Comparison of ENCODE assay signal across 8 mouse cellular contexts in the genomic region with DNA sequence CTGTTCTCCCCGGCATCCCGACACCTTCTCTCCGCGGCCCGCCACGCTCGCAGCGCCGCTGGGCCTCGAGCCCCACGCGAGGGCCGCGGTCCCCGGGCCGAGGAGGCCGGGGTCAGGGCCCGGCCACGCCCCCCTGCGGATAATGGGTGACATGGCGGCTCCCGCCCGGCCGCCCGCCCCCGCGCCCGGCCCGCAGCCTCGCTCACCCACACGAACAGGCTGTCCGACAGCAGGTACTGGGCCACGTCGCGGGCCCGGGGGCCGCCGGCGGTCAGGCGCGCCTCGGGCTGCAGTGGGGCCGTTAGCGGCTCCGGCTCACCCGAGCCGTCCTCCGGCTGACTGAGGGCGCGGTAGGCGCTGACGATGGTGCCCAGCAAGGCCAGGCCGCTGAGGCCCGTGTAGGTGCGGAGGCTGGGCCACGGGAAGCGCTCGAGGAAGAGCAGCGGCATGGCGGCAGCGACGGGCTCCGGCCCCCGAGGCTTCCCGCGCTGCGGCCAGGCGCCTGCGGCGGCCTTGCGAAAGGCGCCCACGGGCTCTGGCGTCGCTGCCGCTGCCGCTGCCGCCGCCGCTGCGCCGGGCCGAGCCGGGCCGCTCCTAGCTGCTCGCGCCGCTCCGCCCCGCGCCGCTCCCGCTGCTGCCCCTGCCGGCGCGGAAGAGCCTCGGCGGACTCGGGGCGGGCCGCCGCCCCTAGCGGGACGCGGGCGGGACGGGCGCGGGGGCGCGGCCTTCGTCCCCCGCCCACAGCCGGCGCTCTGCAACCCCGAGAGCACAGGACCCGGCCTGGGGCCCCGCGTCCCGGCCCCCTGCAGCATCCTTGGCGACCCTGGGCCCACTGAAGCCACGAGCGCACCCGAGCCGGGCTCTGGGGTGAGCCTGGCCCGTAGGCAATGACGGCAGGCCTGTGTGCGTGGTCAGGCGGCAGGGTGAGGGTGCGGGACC. TPM values are rescaled to one million over a fixed set of nuclear protein-coding genes. Genes with fewer than 3 reads are reported as not detected.
A peak's percentile ranks its signal among the peaks of the same experiment; 100 is the strongest.
DNase-seq lines count a peak whose midpoint lies in the region; ATAC-seq and TF ChIP-seq lines count a peak whose summit lies in the region.

A gene (minus strand): TSS at position 830 of the 939 bp plus-strand sequence.

- TF ChIP-seq POLR2A in lung, adult 2 months (IDR thresholded peaks at IDR 0.05; ENCODE audit: borderline replicate concordance, extremely low read depth, low read depth, low read length), result no peak

- H3K4me2 ChIP-seq in forebrain, embryonic 12.5 days, result peak within 1 kb of the TSS; percentile 91
- peak within 1 kb of the TSS; percentile 93 for H3K4me2 ChIP-seq in heart, embryonic 16.5 days (ENCODE audit: low read depth, low read length)
- peak within 1 kb of the TSS; percentile 90 for H3K4me2 ChIP-seq in neural tube, embryonic 15.5 days

- WGBS in forebrain, embryonic 12.5 days, result under 1% methylated on average over 107 of the region's 130 CpGs
- WGBS in heart, embryonic 16.5 days, result under 1% methylated on average over 108 of the region's 130 CpGs
- under 1% methylated on average over 126 of the region's 130 CpGs for WGBS in lung, adult 2 months
- under 1% methylated on average over 99 of the region's 130 CpGs for WGBS in neural tube, embryonic 15.5 days

- H3K9me3 ChIP-seq in forebrain, embryonic 12.5 days, result no peaks in the 10 kb centered on the region
- no peaks in the 10 kb centered on the region for H3K9me3 ChIP-seq in heart, embryonic 16.5 days (replicated peaks; ENCODE audit: control insufficient read depth, low read length)
- no peaks in the 10 kb centered on the region for H3K9me3 ChIP-seq in neural tube, embryonic 15.5 days (replicated peaks)

- peaks cover 5% of the 10 kb centered on the region; the same call in 1 of the 2 replicates for H3K36me3 ChIP-seq in forebrain, embryonic 12.5 days (replicated peaks)
- H3K36me3 ChIP-seq in heart, embryonic 16.5 days (ENCODE audit: control insufficient read depth, insufficient read depth), result no peaks in the 10 kb centered on the region
- H3K36me3 ChIP-seq in neural tube, embryonic 15.5 days, result no peaks in the 10 kb centered on the region

- H3K27me3 ChIP-seq in forebrain, embryonic 12.5 days, result no peaks in the 10 kb centered on the region
- no peaks in the 10 kb centered on the region for H3K27me3 ChIP-seq in heart, embryonic 16.5 days (ENCODE audit: control insufficient read depth, insufficient read depth, low read length)
- no peaks in the 10 kb centered on the region for H3K27me3 ChIP-seq in neural tube, embryonic 15.5 days (replicated peaks)

- H3K4me3 ChIP-seq in forebrain, embryonic 12.5 days (replicated peaks), result peak within 1 kb of the TSS; percentile 96
- H3K4me3 ChIP-seq in heart, embryonic 16.5 days (ENCODE audit: low read length), result peak within 1 kb of the TSS; percentile 99
- peak within 1 kb of the TSS; percentile 78 for H3K4me3 ChIP-seq in lung, adult 2 months (replicated peaks; ENCODE audit: extremely low read depth, low read depth, low read length)
- peak within 1 kb of the TSS; percentile 73 for H3K4me3 ChIP-seq in neural tube, embryonic 15.5 days (replicated peaks)

- TF ChIP-seq CTCF in lung, adult 2 months (IDR thresholded peaks at IDR 0.05; ENCODE audit: insufficient read depth, low read length), result no peak

- peak within 1 kb of the TSS; percentile 96 for H3K9ac ChIP-seq in forebrain, embryonic 12.5 days
- peak within 1 kb of the TSS; percentile 99 for H3K9ac ChIP-seq in heart, embryonic 16.5 days (ENCODE audit: low read length)
- peak within 1 kb of the TSS; percentile 87 for H3K9ac ChIP-seq in neural tube, embryonic 15.5 days (replicated peaks)

- peak; percentile 54 for DNase-seq in ES-CJ7 (ENCODE audit: low read depth, low spot score)
- peak; percentile 69 for DNase-seq in c-Kit-positive CD71-positive TER-119-positive erythroid progenitor cells, embryonic 14.5 days (ENCODE audit: low spot score)
- peak; percentile 55 to 84 for DNase-seq in kidney, postnatal 36 days
- DNase-seq in lung, adult 2 months, result peak; percentile 70
- peak; percentile 43 to 48 for DNase-seq in thymus, adult 18-20 months

- ATAC-seq in forebrain, embryonic 12.5 days (ENCODE audit: low FRiP score), result peak; percentile 92
- ATAC-seq in heart, embryonic 16.5 days (replicated peaks; ENCODE audit: extremely low read depth, insufficient read depth, low FRiP score), result peak; percentile 92
- ATAC-seq in neural tube, embryonic 15.5 days (ENCODE audit: low FRiP score), result peak; percentile 91

- H3K27ac ChIP-seq in forebrain, embryonic 12.5 days, result peak within 1 kb of the TSS; percentile 95
- H3K27ac ChIP-seq in heart, embryonic 16.5 days (ENCODE audit: low read length), result peak within 1 kb of the TSS; percentile 95
- H3K27ac ChIP-seq in neural tube, embryonic 15.5 days (replicated peaks), result peak within 1 kb of the TSS; percentile 90

- H3K4me1 ChIP-seq in forebrain, embryonic 12.5 days, result peaks cover 29% of the 10 kb centered on the region
- H3K4me1 ChIP-seq in heart, embryonic 16.5 days (ENCODE audit: control insufficient read depth, insufficient read depth, low read length), result peaks cover 28% of the 10 kb centered on the region
- peaks cover 11% of the 10 kb centered on the region for H3K4me1 ChIP-seq in lung, adult 2 months (ENCODE audit: control insufficient read depth, insufficient read depth, low read length)
- H3K4me1 ChIP-seq in neural tube, embryonic 15.5 days, result peaks cover 34% of the 10 kb centered on the region

RNA-seq across cellular contexts. Expression of the gene that starts here (rescaled TPM):
- polyA plus RNA-seq in forebrain, embryonic 12.5 days (2016; fragmentation: Nextera tagmentation; extraction: Ambion mirVana), result 66.3 and 68.5 TPM in 2 replicates
- polyA plus RNA-seq in heart, embryonic 16.5 days (2015; fragmentation: Nextera tagmentation; extraction: Ambion mirVana), result 43.3 and 45.5 TPM in 2 replicates
- polyA plus RNA-seq in lung, adult 2 months (2012; rRNA removed), result 120 and 134 TPM in 2 replicates
- 70.4 and 80.1 TPM in 2 replicates for polyA plus RNA-seq in neural tube, embryonic 15.5 days (2015; fragmentation: Nextera tagmentation; extraction: Ambion mirVana)

Comparison
In these comparisons a context has a peak if more than half of its experiments do, and no peak if none do; other contexts are left out.
1. Peak in every context shown above with its lines: DNase-seq, ATAC-seq, H3K4me3 ChIP-seq and H3K27ac ChIP-seq.